In genomic region chr11:98137836-98138235, GRCm38 (mm10) we compare ENCODE assay signal across 26 mouse cellular contexts.
"Had no signal": no experiment of that assay in that cellular context is flagged by ENCODE, and none has a peak within 500 bp of the region (broad histone marks: within the 10 kb centered on the region; RNA-seq: fewer than 3 reads in every experiment).

No protein-coding gene starts in this region.

- H3K27ac ChIP-seq: hindbrain, embryonic 10.5 days; hindbrain, embryonic 13.5 days; hindbrain, embryonic 15.5 days; hindbrain, postnatal 0 days; kidney, embryonic 15.5 days; kidney, postnatal 0 days; left cerebral cortex, adult 2 months; limb, embryonic 10.5 days; limb, embryonic 12.5 days; liver, embryonic 13.5 days; liver, embryonic 15.5 days had no signal

- H3K4me1 ChIP-seq: hindbrain, embryonic 10.5 days; kidney, embryonic 15.5 days; limb, embryonic 10.5 days had no signal

- H3K4me3 ChIP-seq: heart, adult 2 months; heart, embryonic 12.5 days; hindbrain, embryonic 10.5 days; hindbrain, embryonic 13.5 days; hindbrain, embryonic 15.5 days; kidney, embryonic 15.5 days; left cerebral cortex, adult 2 months; limb, embryonic 10.5 days; limb, embryonic 12.5 days; liver, embryonic 13.5 days; liver, embryonic 15.5 days had no signal

- H3K27me3 ChIP-seq: heart, embryonic 12.5 days; hindbrain, embryonic 13.5 days; hindbrain, embryonic 15.5 days; kidney, embryonic 15.5 days; limb, embryonic 12.5 days; liver, embryonic 13.5 days; liver, embryonic 15.5 days had no signal

- H3K36me3 ChIP-seq: heart, embryonic 12.5 days; hindbrain, embryonic 15.5 days; liver, embryonic 13.5 days; liver, embryonic 15.5 days had no signal

- H3K9me3 ChIP-seq: heart, embryonic 12.5 days; hindbrain, embryonic 10.5 days; hindbrain, embryonic 13.5 days; hindbrain, embryonic 15.5 days; kidney, embryonic 15.5 days; limb, embryonic 10.5 days; limb, embryonic 12.5 days; liver, embryonic 13.5 days; liver, embryonic 15.5 days had no signal

- DNase-seq: gastrocnemius, postnatal 14 days; gastrocnemius, postnatal 36 days; heart, adult 11 months; heart, adult 2 months; heart, postnatal 10 days; heart, postnatal 4 days; kidney, adult 11 months; kidney, adult 2 months; kidney, adult 9 months; kidney, postnatal 14 days; kidney, postnatal 36 days; layer of hippocampus, adult 9-11 months; liver; liver, embryonic 13.5 days; liver, postnatal 0 days had no signal
